Mouse (Mus musculus) heart, adult 9 months (tissue): ENCODE data around the gene Hcn2.

Source experiments
- DNase-seq, 2 experiments: peaks; one replicate each; pipeline ENCODE4 v3.0.0; 2022; ENCODE audit warnings: low spot score in 2 of 2

Gene Hcn2

GRCm38 (mm10) chr10:79773208-79773607 is 56.8 kb downstream of the Hcn2 start:
- no peak for DNase-seq

- DNase-seq = no peak
Measured at GRCm38 (mm10) chr10:79774486-79775279, 58.2 kb downstream of the Hcn2 start.

- DNase-seq = no peak
Measured at GRCm38 (mm10) chr10:79777103-79777531, 60.7 kb downstream of the Hcn2 start, which contains the start of gene Fstl3. Gene Fstl3, plus strand, starts transcription at chr10:79777272.

- peak in 1 of 2 experiments; percentile 49 for DNase-seq
Measured at GRCm38 (mm10) chr10:79778006-79778405, 61.6 kb downstream of the Hcn2 start.

GRCm38 (mm10) chr10:79779193-79779592 is 62.8 kb downstream of the Hcn2 start:
- no peak for DNase-seq

DNA sequence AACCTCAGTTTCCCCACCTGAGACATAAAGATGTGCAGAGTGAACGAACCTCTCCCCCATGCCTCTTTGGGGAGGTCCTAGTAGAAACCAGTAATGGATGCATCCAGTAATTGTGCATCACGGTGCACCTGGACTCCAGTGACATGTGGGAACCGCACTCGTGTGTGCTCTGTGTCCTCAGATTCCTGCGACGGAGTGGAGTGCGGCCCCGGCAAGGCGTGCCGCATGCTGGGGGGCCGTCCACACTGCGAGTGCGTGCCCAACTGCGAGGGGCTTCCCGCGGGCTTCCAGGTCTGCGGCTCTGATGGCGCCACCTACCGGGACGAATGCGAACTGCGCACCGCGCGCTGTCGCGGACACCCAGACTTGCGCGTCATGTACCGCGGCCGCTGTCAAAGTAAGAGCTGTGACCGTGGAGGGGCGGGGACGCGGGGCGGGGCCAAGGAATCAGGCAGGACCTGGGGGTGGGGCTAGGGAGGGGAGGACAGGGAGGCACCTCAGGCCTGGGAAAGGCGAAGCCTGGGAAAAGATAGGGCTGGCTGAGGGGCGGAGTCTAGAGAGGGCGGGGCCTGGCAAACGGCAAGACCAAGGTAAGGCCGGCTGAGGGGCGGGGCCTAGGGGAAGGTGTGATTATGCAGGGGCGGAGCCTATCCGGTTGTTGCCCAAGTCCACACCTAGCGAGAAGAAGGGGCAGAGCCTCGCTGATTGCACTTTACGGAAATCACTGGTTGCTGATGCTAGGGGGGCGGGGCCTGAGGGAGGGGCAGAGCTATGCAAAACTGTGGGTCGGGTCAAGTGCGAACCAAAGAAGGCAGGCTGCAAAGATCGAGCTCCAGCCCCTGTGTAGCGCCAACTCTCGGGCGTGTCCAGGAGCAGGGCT is 63.6 kb downstream of the Hcn2 start:
- DNase-seq = peak; percentile 89 to 92

- no peak for DNase-seq
Measured at GRCm38 (mm10) chr10:79780664-79781015, 64.2 kb downstream of the Hcn2 start.

DNA sequence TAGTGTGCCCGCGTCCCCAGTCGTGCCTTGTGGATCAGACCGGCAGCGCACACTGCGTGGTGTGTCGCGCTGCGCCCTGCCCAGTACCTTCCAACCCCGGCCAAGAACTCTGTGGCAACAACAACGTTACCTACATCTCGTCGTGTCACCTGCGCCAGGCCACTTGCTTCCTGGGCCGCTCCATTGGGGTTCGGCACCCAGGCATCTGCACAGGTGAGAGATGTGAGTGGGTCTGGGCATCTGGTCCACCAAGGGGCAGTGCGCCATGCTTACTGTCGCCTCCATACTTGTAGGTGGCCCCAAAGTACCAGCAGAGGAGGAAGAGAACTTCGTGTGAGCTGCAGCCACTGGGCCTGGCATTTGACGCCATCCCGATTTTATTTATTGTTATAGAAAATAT is 64.7 kb downstream of the Hcn2 start:
- DNase-seq = no peak

DNA sequence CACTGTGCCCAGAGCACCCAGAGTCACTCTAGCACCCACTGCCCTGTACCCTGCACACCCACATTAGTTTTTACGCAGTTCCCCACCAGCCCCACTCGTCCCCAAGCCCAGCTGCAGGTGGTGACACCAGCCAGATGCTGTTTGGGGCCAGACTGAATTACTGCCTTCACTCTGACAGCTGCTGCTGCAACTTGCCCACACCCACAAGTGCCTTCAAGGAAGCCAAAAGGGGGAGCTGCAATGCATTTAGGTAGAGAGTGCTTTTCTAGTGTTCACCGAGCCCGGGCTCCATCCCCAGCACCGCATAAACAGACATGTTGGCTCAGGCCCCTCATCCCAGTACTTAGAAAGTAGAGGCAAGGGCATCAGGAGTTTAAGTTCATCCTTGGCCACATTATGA is 65.5 kb downstream of the Hcn2 start:
- DNase-seq = no peak

- no peak for DNase-seq
Measured at GRCm38 (mm10) chr10:79783050-79783449, 66.6 kb downstream of the Hcn2 start.

GRCm38 (mm10) chr10:79783920-79784800 is 67.7 kb downstream of the Hcn2 start:
- DNase-seq = no peak
